Mouse (Mus musculus) adrenal gland, adult 10 weeks (tissue): ENCODE measurements around the gene Fcer1g. TPM values are rescaled to one million over a fixed set of nuclear protein-coding genes. Genes with fewer than 3 reads are reported as not detected.

Experiments used
- polyA plus RNA-seq: library from polyadenylated mRNA; stranded (reverse); fragments of 350-450 nt; fragmentation: Illumina TruSeq; extraction: RNeasy Lipid Tissue Mini Kit (QIAGEN cat#74804); gene quantifications from one replicate; pipeline ENCODE4 v1.2.3, GENCODE M21; 2014; ENCODE audit warnings: low read depth, low replicate concordance

Fcer1g gene
- 32.5 TPM for polyA plus RNA-seq

DNA sequence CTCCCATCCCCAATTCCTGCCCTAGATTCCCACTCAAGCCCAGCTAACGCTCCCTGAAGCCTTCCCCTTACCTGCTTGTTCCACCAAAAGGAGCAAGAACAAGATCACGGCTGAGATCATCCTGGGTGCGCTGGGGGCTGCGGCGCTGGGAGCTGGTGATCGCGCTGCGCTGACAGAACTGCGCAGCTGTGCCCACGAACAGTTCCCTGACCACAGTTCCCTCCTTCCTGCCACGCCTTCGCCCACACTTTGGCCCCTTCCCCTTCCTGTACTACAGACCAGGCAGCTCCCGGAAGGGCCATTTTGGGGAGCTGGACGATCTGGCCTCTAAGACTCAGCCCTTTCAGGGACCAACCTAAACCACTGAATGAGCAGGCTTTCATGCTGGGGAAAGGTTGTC lies at the start of gene Fcer1g:
Gene Fcer1g, minus strand, starts transcription at position 240 of the 400 bp plus-strand sequence.

DNA sequence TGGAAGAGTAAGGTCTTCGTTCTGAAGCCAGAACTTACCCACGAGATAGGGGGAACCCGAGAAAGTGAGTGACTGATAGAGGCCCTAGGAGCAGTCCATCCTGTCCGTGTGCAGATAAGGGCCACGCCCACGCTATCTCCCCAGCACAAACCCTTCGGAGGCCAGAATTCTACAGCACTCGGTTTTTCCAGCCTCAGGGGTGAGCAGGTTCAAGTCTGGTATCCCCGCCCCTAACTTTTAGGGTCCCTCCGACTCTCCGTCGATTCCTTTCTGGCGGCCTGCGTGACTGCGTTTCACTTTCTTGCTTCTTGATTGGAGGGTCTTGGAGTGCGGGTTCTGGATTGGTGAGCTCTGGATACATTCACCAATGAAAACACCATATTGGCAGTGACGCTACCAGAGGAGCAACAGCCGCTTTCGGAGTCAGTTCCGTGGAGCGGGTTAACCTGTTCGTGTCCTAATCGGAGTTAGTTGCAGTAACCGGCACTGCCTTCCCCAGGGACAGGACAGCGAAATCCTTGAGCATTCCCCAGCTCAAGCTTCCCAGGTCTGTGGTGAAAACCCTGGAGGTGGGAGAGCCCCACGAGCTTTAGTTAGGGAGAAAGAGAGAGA lies 46.9 kb upstream of the Fcer1g start, which contains the start of gene Ppox:
Gene Ppox, minus strand, starts transcription at position 271 of the 612 bp plus-strand sequence.

DNA sequence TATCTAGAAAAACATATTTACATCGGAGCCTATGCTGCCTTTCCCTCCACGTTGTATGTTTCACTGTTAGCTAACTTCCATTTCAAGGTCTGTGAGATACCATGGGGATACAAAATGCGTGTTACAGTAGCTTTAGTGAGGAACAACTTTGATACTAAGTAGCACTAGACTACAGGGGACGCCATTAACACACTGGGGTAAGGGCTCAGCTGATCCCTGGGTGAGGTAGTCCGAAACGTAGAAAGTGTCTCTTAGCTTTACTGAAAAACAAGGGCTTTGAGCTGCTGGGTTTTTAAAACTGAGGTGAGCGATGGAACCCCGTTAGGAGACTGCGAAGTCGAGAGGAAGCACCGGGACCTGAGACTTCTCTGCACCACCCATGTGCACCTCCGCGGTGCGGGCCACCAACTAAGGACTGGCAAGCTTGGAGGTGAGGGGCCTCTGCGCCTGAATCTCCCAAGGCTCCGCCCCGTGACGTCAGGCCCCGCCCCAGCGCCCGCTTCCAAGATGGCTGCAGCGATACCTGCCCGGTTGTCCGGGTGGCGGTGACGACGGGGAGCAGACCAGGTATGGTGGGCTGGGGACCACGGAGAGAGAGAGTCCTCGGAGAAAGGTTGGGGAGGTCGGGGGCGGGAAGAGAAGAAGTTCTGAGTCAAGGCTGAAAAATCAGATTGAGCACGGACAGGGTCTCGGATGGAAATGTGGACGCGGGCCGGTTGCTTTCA lies 35.8 kb upstream of the Fcer1g start, which contains the start of gene B4galt3:
Gene B4galt3, plus strand, starts transcription at position 481 of the 725 bp plus-strand sequence.

DNA sequence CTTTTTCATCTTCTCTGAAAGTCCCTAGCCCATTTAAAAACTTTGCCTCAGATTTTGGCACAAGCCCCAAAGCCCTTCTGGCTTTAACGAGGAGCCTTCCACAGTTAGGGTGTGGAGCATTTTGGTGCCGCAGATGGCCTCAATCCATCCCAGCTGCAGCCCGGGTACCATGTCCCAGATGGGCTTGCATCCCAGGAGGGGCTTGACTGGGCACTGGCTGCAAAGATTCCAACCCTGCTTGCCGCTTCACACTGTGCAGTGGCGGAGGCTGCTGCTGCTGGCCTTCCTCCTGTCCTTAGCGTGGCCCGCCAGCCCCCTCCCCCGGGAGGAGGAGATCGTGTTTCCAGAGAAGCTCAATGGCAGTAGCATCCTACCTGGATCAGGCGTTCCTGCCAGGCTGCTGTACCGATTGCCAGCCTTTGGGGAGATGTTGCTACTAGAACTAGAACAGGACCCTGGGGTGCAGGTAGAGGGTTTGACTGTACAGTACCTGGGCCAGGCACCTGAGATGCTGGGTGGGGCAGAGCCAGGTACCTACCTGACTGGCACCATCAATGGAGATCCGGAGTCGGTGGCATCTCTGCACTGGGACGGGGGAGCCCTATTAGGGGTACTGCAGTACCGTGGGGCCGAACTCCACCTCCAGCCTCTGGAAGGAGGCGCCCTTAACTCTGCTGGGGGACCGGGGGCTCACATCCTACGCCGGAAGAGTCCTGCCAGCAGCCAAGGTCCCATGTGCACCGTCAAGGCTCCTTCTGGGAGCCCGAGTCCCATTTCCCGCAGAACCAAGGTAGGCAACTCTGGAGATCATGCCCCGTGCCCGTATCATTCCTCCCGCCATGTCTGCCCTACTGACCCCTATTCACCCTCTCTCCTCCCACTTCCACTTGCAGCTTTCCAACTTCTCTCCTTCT lies 16.8 kb upstream of the Fcer1g start, which contains the start of gene Ndufs2:
Gene Ndufs2, minus strand, starts transcription at position 709 of the 914 bp plus-strand sequence.

DNA sequence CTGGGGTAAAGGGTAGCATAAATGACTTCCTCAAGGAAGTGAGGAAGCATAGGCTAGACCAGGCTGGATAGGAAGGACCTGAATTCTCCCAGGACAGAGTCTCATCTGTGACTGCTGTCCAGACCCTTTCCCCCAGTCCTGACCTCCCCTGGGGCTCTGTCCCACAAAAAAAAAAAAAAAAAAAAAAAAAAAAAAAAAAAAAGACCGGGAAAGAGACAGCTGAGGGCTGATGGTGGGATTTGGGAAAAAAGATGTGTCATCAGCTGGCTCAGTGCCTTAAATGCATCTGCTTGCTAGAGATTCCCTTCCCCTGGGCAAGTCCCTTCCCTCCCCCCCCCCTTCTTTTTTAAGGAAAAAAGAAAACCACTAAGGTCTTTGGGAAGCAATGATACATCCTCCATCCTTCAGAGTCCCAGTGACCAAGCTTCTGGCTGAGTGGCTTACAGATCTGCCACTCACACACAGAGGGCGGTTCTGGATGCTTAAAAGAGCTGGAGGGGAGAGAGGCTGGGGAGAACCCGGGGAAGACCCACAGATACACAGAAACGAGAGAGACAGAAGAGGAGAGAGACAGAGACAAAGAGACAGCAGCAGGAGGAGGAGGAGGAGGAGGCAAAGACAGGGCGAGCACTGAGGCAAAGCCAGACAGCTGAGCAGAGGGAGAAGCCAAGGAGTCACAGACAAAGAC lies 15.9 kb upstream of the Fcer1g start, which contains the start of gene Adamts4:
Gene Adamts4, plus strand, starts transcription at position 509 of the 688 bp plus-strand sequence.

DNA sequence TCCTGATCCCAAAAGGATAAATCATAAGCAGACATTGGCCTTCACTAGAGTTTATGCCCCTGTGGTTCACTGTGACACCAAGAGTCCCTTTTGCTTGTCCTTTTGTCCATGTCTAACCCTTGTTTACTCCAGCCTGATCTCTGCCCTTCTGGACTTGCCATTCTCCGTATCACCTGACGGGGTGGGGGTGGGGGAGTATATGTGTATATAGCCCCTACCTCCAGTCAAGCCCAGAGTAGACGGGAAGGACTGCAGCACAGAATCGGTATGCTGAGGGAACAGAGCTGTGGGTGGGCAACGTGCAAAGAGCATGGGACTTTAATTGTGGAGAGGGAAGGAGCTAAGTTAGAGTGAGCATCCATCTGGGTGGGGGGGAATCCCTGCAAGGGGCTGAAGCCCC lies 9.3 kb downstream of the Fcer1g start, which contains the start of gene Apoa2:
Gene Apoa2, plus strand, starts transcription at position 198 of the 400 bp plus-strand sequence.

DNA sequence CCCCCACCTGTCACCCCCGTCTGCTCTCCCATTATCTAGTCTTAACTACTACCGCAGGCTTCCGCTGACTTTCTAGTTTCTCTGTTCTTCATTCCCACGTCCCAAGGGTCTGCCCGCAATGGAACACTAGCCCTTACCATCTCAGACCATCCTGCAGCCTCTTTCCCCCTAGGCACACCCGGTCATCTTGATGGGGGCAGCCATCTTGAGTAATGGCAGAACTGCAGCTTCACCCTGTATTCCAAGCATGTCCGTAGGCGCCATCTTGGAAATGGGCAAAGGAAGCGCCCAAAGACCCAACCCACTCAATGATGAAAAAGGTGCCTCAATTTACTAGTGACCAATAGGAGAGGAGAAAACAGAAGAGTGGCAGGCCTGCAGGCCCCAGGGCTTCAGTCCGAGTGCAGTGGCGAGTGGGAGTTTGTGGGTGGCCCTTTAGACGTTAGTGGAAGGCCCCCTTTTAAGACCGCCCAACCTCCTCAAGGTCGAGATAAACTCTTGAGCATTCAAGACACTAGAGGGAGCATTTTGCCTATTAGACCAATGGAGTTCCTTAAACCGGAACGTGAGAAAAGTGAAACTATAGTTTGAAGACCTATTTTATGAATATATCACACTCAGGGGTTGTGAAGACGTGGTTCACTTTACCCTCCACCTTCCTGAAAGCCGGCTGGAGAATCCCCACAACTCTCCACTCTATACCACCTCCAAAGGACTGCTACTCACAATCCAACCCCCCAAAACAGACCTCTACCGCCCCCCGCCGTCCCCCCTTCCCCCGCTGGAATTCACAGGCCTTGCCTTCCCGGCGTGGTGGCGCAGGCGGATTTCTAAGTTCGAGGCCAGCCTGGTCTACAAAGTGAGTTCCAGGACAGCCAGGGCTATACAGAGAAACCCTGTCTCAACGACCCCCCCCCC lies 11.7 kb downstream of the Fcer1g start, which contains the start of gene Tomm40l:
Gene Tomm40l, minus strand, starts transcription at position 277 of the 918 bp plus-strand sequence.

DNA sequence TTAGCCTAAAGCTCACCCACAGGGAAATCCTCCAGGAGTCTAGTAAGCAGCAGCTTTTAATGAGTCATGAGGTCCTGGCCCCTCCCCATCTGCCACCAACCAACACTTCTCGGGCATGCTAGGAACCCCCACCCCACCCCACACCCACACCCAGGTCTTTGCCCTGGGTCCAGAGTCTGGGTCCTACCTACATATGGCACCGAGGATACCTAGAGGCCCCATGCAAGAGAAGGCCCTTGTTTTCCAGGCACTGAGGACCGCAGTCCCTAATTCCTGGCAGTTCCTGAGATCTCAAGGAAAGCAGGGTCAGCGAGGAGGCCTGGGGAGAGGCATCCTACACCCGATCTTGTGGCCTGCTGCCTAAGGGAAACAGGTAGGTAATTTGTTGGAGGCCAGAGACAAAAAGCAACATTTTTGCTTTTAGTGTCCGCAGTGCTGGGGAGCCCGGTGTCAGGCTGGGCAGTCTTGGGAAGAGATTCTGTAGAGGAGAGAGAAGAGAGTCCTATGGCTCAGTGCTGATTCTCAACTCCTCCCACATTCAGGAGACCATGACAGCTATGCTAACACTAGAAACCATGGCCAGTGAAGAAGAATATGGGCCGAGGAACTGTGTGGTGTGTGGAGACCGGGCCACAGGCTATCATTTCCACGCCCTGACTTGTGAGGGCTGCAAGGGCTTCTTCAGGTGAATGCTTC lies 20.2 kb downstream of the Fcer1g start, which contains the start of gene Nr1i3:
Gene Nr1i3, plus strand, starts transcription at position 170 of the 696 bp plus-strand sequence.

DNA sequence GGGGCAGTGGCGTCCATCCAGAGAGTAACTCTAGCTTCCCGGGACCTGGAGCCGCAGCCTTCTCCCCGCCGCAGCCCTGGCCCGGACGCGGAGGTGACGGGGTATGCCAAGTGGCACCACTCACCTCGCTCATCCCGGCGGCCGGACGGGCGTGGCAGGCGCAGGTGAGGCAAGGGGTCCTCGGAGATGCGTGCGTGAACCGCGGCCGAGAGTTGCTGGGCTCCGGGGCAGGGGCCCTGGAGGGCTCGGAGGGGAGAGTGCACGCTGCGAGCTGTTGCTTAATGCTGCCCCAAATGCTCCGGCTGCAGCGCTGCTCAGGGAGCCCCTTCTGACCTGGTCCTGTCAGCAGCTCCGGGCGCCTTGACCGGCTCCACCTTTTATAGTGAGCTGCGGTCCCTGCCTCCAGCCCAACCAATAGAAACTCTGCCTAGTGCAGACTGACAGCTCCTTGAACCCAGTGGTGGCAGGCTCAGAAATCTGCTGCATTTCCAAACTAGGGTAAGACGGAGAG lies 38.2 kb downstream of the Fcer1g start, which contains the start of gene Pcp4l1:
Gene Pcp4l1, minus strand, starts transcription at position 382 of the 511 bp plus-strand sequence.

Other genes starting within 250 kb of the Fcer1g start
- gene Fcgr4, start 215.4 kb downstream of the Fcer1g start, polyA plus RNA-seq, result 5.1 TPM
- gene Fcgr3, start 169.4 kb downstream of the Fcer1g start, polyA plus RNA-seq, result 16.6 TPM
- 2.4 TPM for gene Cfap126, start 120.4 kb downstream of the Fcer1g start, polyA plus RNA-seq
- 38.8 TPM for gene Sdhc, start 83.8 kb downstream of the Fcer1g start, polyA plus RNA-seq
- 0.41 TPM for gene Mpz, start 83.7 kb downstream of the Fcer1g start, polyA plus RNA-seq
- 23.7 TPM for gene Pcp4l1, start 38.1 kb downstream of the Fcer1g start, polyA plus RNA-seq
- gene Nr1i3, start 20.4 kb downstream of the Fcer1g start, polyA plus RNA-seq, result not detected
- 6.5 TPM for gene Tomm40l, start 11.9 kb downstream of the Fcer1g start, polyA plus RNA-seq
- gene Apoa2, start 9.3 kb downstream of the Fcer1g start, polyA plus RNA-seq, result not detected
- 1.7 TPM for gene Adamts4, start 16.1 kb upstream of the Fcer1g start, polyA plus RNA-seq
- gene Ndufs2, start 17.0 kb upstream of the Fcer1g start, polyA plus RNA-seq, result 150 TPM
- gene B4galt3, start 36.0 kb upstream of the Fcer1g start, polyA plus RNA-seq, result 5.5 TPM
- 7.0 TPM for gene Ppox, start 46.8 kb upstream of the Fcer1g start, polyA plus RNA-seq
- gene Usp21, start 53.6 kb upstream of the Fcer1g start, polyA plus RNA-seq, result 17.7 TPM
- gene Ufc1, start 60.7 kb upstream of the Fcer1g start, polyA plus RNA-seq, result 132 TPM
- 7.5 TPM for gene Dedd, start 94.8 kb upstream of the Fcer1g start, polyA plus RNA-seq
- gene Nit1, start 111.3 kb upstream of the Fcer1g start, polyA plus RNA-seq, result 31.0 TPM
- gene Pfdn2, start 111.3 kb upstream of the Fcer1g start, polyA plus RNA-seq, result 51.1 TPM
- gene Klhdc9, start 126.4 kb upstream of the Fcer1g start, polyA plus RNA-seq, result not detected
- not detected for gene Nectin4, start 135.7 kb upstream of the Fcer1g start, polyA plus RNA-seq
- 3.5 TPM for gene Arhgap30, start 154.6 kb upstream of the Fcer1g start, polyA plus RNA-seq
- 2.9 TPM for gene Usf1, start 176.9 kb upstream of the Fcer1g start, polyA plus RNA-seq
- not detected for gene Tstd1, start 184.5 kb upstream of the Fcer1g start, polyA plus RNA-seq
- 20.3 TPM for gene F11r, start 203.2 kb upstream of the Fcer1g start, polyA plus RNA-seq